Mouse (Mus musculus) liver, embryonic 11.5 days (tissue): Measurements from ENCODE around the gene 2510009E07Rik. TPM values are rescaled to one million over a fixed set of nuclear protein-coding genes. Genes with fewer than 3 reads are reported as not detected.

Experiments
- ATAC-seq: fragments of 200-750 bp; cut with Nextera tagmentation; replicated peaks from 2 replicates; pipeline ENCODE4 v1.8.0; 2017; ENCODE audit warnings: moderate number of reproducible peaks, mild to moderate bottlenecking, moderate TSS enrichment, moderate library complexity; ENCODE audit not compliant: low FRiP score
- DNase-seq: peaks from one replicate; pipeline ENCODE4 v3.0.0-alpha.2; 2017; ENCODE audit warnings: low spot score
- H3K27ac ChIP-seq: fragments of 300-500 bp; sonication (generic); 2 replicates; pipeline ENCODE4 v1.5.1; 2014; ENCODE audit warnings: mild to moderate bottlenecking, low read depth, low read length, control low read depth
- H3K27me3 ChIP-seq: fragments of 300-500 bp; sonication (generic); replicated peaks from 2 replicates; pipeline ENCODE4 v1.6.1; 2014; ENCODE audit warnings: low read length, mixed read lengths; ENCODE audit not compliant: control insufficient read depth, insufficient read depth
- H3K36me3 ChIP-seq: fragments of 300-500 bp; sonication (generic); 2 replicates; pipeline ENCODE4 v1.6.1; 2014; ENCODE audit warnings: mild to moderate bottlenecking, low read length, moderate library complexity, mixed read lengths; ENCODE audit not compliant: control insufficient read depth, insufficient read depth
- H3K4me1 ChIP-seq: fragments of 300-500 bp; sonication (generic); replicated peaks from 2 replicates; pipeline ENCODE4 v1.6.1; 2014; ENCODE audit warnings: low read length, mixed read lengths; ENCODE audit not compliant: control insufficient read depth, insufficient read depth
- H3K4me2 ChIP-seq: fragments of 300-500 bp; sonication (generic); 2 replicates; pipeline ENCODE4 v1.6.1; 2014; ENCODE audit warnings: mild to moderate bottlenecking, control low read depth, moderate library complexity
- H3K4me3 ChIP-seq: fragments of 300-500 bp; sonication (generic); 2 replicates; pipeline ENCODE4 v1.5.1; 2014; ENCODE audit warnings: low read depth, low read length, control low read depth
- H3K9ac ChIP-seq: fragments of 300-500 bp; sonication (generic); 2 replicates; pipeline ENCODE4 v1.6.1; 2014; ENCODE audit warnings: low read depth, low read length, control low read depth
- H3K9me3 ChIP-seq: fragments of 300-500 bp; sonication (generic); 2 replicates; pipeline ENCODE4 v1.6.1; 2016; ENCODE audit warnings: low read length, inconsistent platforms, mixed read lengths; ENCODE audit not compliant: control insufficient read depth
- WGBS: fragments of 180-500 bp; shearing (Covaris S2); extraction: QIAGEN DNeasy Blood & Tissue Kit; methylation state at CpG from one replicate; pipeline ENCODE4 v1.1.7; 2014; 5-methylcytosine and 5-hydroxymethylcytosine counted together
- polyA plus RNA-seq: library from polyadenylated mRNA; unstranded; fragments of >200 nt; fragmentation: Nextera tagmentation; extraction: Ambion mirVana; gene quantifications from 2 replicates; pipeline ENCODE4 v1.2.1, GENCODE M21; 2014

2510009E07Rik gene
- polyA plus RNA-seq, 1 experiment from 2014 or later: 5.7 TPM

DNA sequence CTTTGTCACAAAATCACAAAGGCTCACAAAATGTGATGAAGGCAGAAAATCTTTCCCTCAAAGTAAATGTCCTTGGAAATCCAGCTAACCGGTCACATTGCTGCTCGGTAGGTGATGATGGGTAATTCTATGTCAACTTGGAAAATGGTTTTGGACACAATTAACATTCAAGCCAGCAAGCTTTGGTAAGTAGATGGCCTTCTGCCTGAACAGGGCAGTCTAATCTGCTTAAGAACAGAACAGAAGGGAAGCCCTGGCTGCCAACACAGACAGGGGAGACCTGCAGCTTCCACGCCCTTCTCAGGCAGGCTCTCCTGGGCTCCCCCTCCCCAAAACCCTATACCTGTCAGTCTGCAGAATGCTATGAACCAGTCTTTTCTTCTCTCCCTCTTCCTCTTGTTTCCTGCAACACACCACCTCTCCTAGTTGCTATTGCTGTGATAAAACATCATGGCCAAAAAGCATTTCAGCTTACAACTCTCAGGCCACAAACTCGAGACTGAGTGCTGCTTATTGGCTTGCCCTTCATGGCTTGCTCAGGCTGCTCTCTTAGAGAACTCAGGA lies 29.0 kb downstream of the 2510009E07Rik start:
- Histone ChIP-seq H3K4me1 (no peaks in the 10 kb centered on the region), H3K4me3 (no peak overlapping the region), H3K4me2 (no peak overlapping the region), H3K9ac (no peak overlapping the region), H3K36me3 (no peaks in the 10 kb centered on the region), H3K27me3 (peaks cover 13% of the 10 kb centered on the region), H3K27ac (no peak overlapping the region), H3K9me3 (no peaks in the 10 kb centered on the region)
- 27% methylated on average over 4 of the region's 4 CpGs for WGBS
- ATAC-seq (no peak), DNase-seq (no peak)

DNA sequence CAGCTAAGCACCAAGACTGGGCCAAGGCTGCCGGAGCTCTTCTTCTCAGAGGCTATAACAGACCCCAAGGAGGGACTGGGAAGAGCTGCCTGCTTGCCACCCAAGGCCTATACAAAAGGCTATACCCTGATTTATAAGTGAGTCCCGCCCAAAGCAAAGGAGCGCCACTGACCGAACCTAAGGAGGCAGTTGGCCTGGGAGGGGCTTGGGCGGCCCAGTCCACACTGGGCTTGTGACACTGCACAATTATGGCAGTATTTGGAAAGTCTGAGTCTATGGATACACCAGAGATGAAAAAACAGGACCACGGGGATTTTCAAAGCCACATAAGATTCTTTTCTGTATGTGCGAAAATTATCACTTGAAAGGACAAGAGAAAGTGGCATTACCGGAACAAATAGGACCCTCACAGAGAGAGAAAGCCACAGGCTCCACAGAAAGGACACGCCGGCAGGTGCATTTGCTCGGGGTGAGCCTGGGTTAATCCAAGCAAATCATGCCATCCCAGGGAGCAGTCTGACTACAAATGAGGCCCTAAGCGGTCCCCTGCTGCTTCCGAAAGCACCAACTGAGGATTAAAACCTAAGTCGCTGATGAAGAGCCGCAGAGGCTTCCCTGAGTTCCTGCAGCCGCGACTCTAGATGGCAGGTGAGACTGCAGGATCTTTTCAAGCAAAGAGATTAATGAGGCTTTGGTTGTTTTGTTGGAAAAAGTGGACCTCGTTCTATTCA lies 29.7 kb downstream of the 2510009E07Rik start:
- Histone ChIP-seq H3K4me1 (no peaks in the 10 kb centered on the region), H3K9me3 (no peaks in the 10 kb centered on the region), H3K27me3 (peaks cover 13% of the 10 kb centered on the region), H3K27ac (no peak overlapping the region), H3K4me3 (no peak overlapping the region), H3K4me2 (no peak overlapping the region), H3K36me3 (no peaks in the 10 kb centered on the region), H3K9ac (no peak overlapping the region)
- no peak for DNase-seq
- 31% methylated on average over 18 of the region's 18 CpGs for WGBS
- ATAC-seq: no peak

DNA sequence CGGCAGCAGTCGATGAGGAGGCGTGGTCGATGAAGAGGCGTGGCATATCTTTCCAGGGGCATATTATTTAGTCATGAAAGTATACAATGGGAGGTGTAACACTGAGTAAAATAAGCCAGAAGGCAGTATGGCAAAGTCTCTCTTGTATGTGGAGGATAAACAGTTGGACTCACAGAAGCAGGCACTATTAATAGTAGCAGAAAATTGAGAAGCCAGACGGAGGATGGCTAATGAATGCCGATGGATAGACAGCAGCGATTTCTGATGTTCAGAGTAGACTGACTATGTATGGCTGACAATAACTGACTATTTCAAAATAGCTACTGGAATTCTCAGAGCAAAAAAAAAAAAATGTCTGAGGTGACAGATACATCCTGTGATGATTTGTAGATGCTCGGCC lies 38.5 kb downstream of the 2510009E07Rik start:
- no peak overlapping the region for H3K27ac ChIP-seq
- H3K4me1 ChIP-seq: no peaks in the 10 kb centered on the region
- whole genome bisulfite sequencing: 89% methylated on average over 9 of the region's 9 CpGs
- no peaks in the 10 kb centered on the region for H3K9me3 ChIP-seq
- H3K4me2 ChIP-seq: no peak overlapping the region
- no peaks in the 10 kb centered on the region for H3K36me3 ChIP-seq
- no peak overlapping the region for H3K4me3 ChIP-seq
- ATAC-seq: no peak
- no peaks in the 10 kb centered on the region for H3K27me3 ChIP-seq
- no peak for DNase-seq
- no peak overlapping the region for H3K9ac ChIP-seq

DNA sequence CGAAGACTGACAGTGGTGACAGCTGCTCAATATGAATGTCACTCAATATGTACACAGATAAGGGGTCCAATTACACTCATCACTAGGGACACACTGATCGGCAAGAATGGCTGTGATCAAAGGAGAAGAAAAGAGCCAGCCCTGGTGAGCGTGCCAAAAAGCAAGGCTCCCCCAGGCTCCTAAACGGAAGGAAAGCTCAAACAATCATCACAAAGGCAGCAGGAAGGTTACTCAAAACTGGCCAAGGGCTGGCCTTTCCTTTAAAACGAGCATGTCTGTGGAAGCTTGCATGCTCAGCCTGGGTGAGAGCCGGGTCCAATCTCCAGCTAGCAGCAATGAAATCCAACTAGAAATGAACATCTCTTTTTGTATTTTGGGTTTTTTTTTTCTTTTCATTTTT lies 39.2 kb downstream of the 2510009E07Rik start:
- Histone ChIP-seq H3K9ac (no peak overlapping the region), H3K4me1 (no peaks in the 10 kb centered on the region), H3K4me2 (no peak overlapping the region), H3K27me3 (no peaks in the 10 kb centered on the region), H3K36me3 (no peaks in the 10 kb centered on the region), H3K27ac (no peak overlapping the region), H3K4me3 (no peak overlapping the region), H3K9me3 (no peaks in the 10 kb centered on the region)
- DNase-seq (no peak), ATAC-seq (no peak)
- 63% methylated on average over 6 of the region's 6 CpGs for WGBS

DNA sequence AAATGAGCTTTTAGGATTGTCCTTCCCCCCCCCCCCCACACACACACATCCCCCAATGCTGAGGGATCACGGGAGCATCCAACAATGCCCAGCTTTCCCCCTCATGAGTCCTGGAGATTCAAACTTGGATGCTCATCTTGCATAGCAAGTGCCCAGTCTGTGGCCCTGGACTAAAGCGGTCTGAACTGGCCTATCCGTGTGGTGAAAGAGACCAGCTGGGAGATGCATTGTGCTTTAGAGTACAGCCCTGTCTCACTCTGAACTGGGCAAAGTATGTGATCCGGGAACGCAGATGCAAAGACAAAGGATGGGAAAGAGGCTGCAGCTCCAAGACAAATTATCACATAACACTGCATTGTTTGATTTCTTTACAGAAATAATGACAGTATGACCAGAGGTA lies 40.1 kb downstream of the 2510009E07Rik start:
- Histone ChIP-seq H3K27ac (no peak overlapping the region), H3K27me3 (no peaks in the 10 kb centered on the region), H3K9ac (no peak overlapping the region), H3K4me1 (no peaks in the 10 kb centered on the region), H3K36me3 (no peaks in the 10 kb centered on the region), H3K4me3 (no peak overlapping the region), H3K9me3 (no peaks in the 10 kb centered on the region), H3K4me2 (no peak overlapping the region)
- DNase-seq (no peak), ATAC-seq (no peak)
- 84% methylated on average over 5 of the region's 5 CpGs for WGBS

DNA sequence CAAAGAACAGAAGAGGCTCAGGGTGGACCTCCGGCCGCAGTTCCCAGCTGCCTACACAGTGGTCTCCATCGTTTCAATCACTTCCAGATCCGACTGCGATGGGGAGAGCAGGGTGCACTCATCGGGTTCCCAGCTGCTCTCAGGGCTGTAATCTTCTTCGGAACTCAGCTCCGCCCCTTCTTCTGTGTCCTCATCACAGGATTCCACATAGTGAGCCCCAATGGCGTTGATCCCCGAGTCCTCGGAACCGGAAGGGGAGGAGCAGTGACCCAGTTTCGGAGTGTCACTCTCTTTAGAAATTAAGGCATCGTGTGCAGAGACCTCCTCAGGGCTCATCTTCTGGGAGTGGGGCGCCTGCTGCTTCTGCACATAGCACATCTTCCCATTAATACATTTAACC lies 41.3 kb downstream of the 2510009E07Rik start:
- Histone ChIP-seq H3K9ac (no peak overlapping the region), H3K4me1 (no peaks in the 10 kb centered on the region), H3K9me3 (no peaks in the 10 kb centered on the region), H3K27me3 (no peaks in the 10 kb centered on the region), H3K36me3 (no peaks in the 10 kb centered on the region), H3K27ac (no peak overlapping the region), H3K4me2 (no peak overlapping the region), H3K4me3 (no peak overlapping the region)
- ATAC-seq: no peak
- no peak for DNase-seq
- WGBS: 80% methylated on average over 15 of the region's 15 CpGs

DNA sequence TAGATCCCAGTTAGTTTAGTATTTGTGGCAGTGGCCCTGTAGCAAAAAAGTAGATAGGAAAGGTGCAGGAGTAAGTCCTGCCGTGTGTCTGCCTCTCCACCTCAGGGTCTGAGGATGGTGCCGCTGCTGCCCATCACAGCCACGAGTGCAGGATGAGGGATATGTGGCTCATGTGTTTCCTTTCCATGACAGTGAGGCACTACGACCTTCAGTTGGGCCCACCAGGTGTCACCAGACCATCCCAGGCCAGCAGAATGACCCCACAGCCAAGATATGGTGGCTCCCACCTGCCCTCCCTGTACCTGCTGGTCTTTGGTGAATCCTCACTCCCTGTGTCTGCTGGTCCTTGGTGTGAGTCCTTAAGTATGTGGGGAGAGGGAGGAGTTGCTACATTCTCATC lies 43.3 kb downstream of the 2510009E07Rik start:
- H3K4me2 ChIP-seq: no peak overlapping the region
- no peaks in the 10 kb centered on the region for H3K27me3 ChIP-seq
- H3K4me1 ChIP-seq: no peaks in the 10 kb centered on the region
- H3K27ac ChIP-seq: no peak overlapping the region
- no peaks in the 10 kb centered on the region for H3K9me3 ChIP-seq
- H3K9ac ChIP-seq: no peak overlapping the region
- ATAC-seq (no peak), DNase-seq (no peak)
- H3K36me3 ChIP-seq: no peaks in the 10 kb centered on the region
- no peak overlapping the region for H3K4me3 ChIP-seq
- WGBS: 85% methylated on average over 4 of the region's 4 CpGs

DNA sequence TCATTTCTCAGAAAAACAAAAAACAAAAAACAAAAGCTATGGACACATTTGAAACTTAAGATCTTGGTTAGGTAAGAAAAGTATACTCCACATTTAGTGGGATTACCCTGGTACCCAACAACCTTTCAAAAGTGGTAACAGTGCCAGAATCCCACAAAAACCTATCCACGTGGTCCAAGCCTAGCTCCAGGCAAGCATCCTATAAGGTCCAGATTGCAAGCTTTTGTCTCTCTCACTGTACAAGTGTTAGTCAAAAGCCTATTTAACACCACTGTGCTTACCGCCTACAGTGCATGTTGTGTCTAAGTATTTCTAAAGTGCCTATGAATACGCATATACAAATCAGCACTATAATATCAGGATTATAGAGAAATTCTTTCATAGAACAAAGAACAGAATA lies 44.2 kb downstream of the 2510009E07Rik start:
- DNase-seq: no peak
- no peak for ATAC-seq
- WGBS: 90% methylated on average over 3 of the region's 3 CpGs
- Histone ChIP-seq H3K27me3 (no peaks in the 10 kb centered on the region), H3K27ac (no peak overlapping the region), H3K4me3 (no peak overlapping the region), H3K9me3 (no peaks in the 10 kb centered on the region), H3K4me1 (no peaks in the 10 kb centered on the region), H3K9ac (no peak overlapping the region), H3K4me2 (no peak overlapping the region), H3K36me3 (no peaks in the 10 kb centered on the region)

DNA sequence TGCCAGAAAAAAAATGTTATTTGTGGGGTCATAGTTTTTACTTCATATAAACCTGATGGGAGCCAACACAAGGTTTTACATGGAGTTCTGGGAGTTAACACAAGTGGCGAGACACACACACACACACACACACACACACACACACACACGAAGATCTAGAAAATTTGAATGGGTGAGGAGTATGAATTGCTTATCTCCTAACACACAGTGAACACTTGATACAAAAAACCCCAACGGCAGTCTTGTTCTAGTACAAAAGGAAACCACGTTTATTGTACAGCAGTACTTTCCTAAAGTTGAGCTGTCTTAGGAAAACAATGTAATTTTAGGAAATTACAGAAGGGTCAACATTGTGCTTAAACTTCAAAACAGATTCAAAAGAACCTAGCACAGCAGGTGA lies 45.7 kb downstream of the 2510009E07Rik start:
- ATAC-seq: no peak
- H3K9me3 ChIP-seq: no peaks in the 10 kb centered on the region
- H3K4me3 ChIP-seq: no peak overlapping the region
- H3K4me2 ChIP-seq: no peak overlapping the region
- no peak overlapping the region for H3K9ac ChIP-seq
- no peak for DNase-seq
- H3K27ac ChIP-seq: no peak overlapping the region
- H3K27me3 ChIP-seq: no peaks in the 10 kb centered on the region
- WGBS: 52% methylated on average over 4 of the region's 4 CpGs
- H3K4me1 ChIP-seq: 0 out of 2 replicates have a peak, but pooled peaks cover 2% of the 10 kb centered on the region
- no peaks in the 10 kb centered on the region for H3K36me3 ChIP-seq
